Mouse (Mus musculus): ENCODE measurements at regions not wholly inside any gene's neighbourhood (a gene's known extent, or its start where the extent isn't known, plus 50 kb on each side); places are given as distances from the start of the nearest gene placed in this dataset.

GRCm38 (mm10) chr16:75104894-75105293 lies 481.0 kb downstream of the Lipi start:
- 36% methylated on average over 6 of the region's 6 CpGs for WGBS
- no peak overlapping the region for H3K27ac ChIP-seq (ENCODE audit: low read length)
- no peak for ATAC-seq (ENCODE audit: insufficient number of reproducible peaks, insufficient read depth, low FRiP score, low read depth)
- H3K4me2 ChIP-seq (replicated peaks; ENCODE audit: low read depth, low read length): no peak overlapping the region
- H3K9ac ChIP-seq (replicated peaks; ENCODE audit: low read depth, low read length): no peak overlapping the region
- no peaks in the 10 kb centered on the region for H3K4me1 ChIP-seq (ENCODE audit: control insufficient read depth, insufficient read depth, low read length)
- H3K36me3 ChIP-seq (ENCODE audit: control insufficient read depth, insufficient read depth, low read length): no peaks in the 10 kb centered on the region
- no peak overlapping the region for H3K4me3 ChIP-seq (ENCODE audit: low read depth, low read length)
- H3K9me3 ChIP-seq (ENCODE audit: control insufficient read depth, low read depth, low read length): no peaks in the 10 kb centered on the region
- no peaks in the 10 kb centered on the region for H3K27me3 ChIP-seq (ENCODE audit: control insufficient read depth, insufficient read depth, low read length)

- no peaks in the 10 kb centered on the region for H3K27me3 ChIP-seq (ENCODE audit: control insufficient read depth, insufficient read depth, low read length)
- H3K9ac ChIP-seq (replicated peaks; ENCODE audit: low read depth, low read length): no peak overlapping the region
- H3K4me2 ChIP-seq (replicated peaks; ENCODE audit: low read depth, low read length): peak overlapping the region; percentile 35
- H3K27ac ChIP-seq (ENCODE audit: low read length): no peak overlapping the region
- no peak for ATAC-seq (ENCODE audit: insufficient number of reproducible peaks, insufficient read depth, low FRiP score, low read depth)
- WGBS: 23% methylated on average over 6 of the region's 6 CpGs
- H3K4me3 ChIP-seq (ENCODE audit: low read depth, low read length): no peak overlapping the region
- no peaks in the 10 kb centered on the region for H3K4me1 ChIP-seq (ENCODE audit: control insufficient read depth, insufficient read depth, low read length)
- H3K36me3 ChIP-seq (ENCODE audit: control insufficient read depth, insufficient read depth, low read length): no peaks in the 10 kb centered on the region
- no peaks in the 10 kb centered on the region for H3K9me3 ChIP-seq (ENCODE audit: control insufficient read depth, low read depth, low read length)
These were observed 492.7 kb downstream of the Lipi start for GRCm38 (mm10) chr16:75093163-75093562.

GRCm38 (mm10) chr16:75092471-75093130 lies 493.3 kb downstream of the Lipi start:
- Histone ChIP-seq H3K4me2 (replicated peaks; ENCODE audit: low read depth, low read length) (peak overlapping the region; percentile 35), H3K36me3 (ENCODE audit: control insufficient read depth, insufficient read depth, low read length) (no peaks in the 10 kb centered on the region), H3K27me3 (ENCODE audit: control insufficient read depth, insufficient read depth, low read length) (no peaks in the 10 kb centered on the region), H3K4me1 (ENCODE audit: control insufficient read depth, insufficient read depth, low read length) (no peaks in the 10 kb centered on the region), H3K4me3 (ENCODE audit: low read depth, low read length) (0 out of 2 replicates have a peak overlapping the region, but pooled peaks have one; percentile 8), H3K9me3 (ENCODE audit: control insufficient read depth, low read depth, low read length) (no peaks in the 10 kb centered on the region), H3K9ac (replicated peaks; ENCODE audit: low read depth, low read length) (no peak overlapping the region), H3K27ac (ENCODE audit: low read length) (no peak overlapping the region)
- ATAC-seq (ENCODE audit: insufficient number of reproducible peaks, insufficient read depth, low FRiP score, low read depth): no peak
- WGBS: 12% methylated on average over 12 of the region's 12 CpGs

GRCm38 (mm10) chr16:75091931-75092330 lies 493.9 kb downstream of the Lipi start:
- WGBS: 47% methylated on average over 2 of the region's 2 CpGs
- 0 out of 2 replicates have a peak overlapping the region, but pooled peaks have one; percentile 8 for H3K4me3 ChIP-seq (ENCODE audit: low read depth, low read length)

GRCm38 (mm10) chr16:75089383-75090035 lies 496.4 kb downstream of the Lipi start:
- Histone ChIP-seq H3K4me2 (replicated peaks; ENCODE audit: low read depth, low read length) (no peak overlapping the region), H3K36me3 (ENCODE audit: control insufficient read depth, insufficient read depth, low read length) (no peaks in the 10 kb centered on the region), H3K4me3 (ENCODE audit: low read depth, low read length) (no peak overlapping the region), H3K27me3 (ENCODE audit: control insufficient read depth, insufficient read depth, low read length) (no peaks in the 10 kb centered on the region), H3K4me1 (ENCODE audit: control insufficient read depth, insufficient read depth, low read length) (no peaks in the 10 kb centered on the region), H3K27ac (ENCODE audit: low read length) (no peak overlapping the region), H3K9ac (replicated peaks; ENCODE audit: low read depth, low read length) (no peak overlapping the region), H3K9me3 (ENCODE audit: control insufficient read depth, low read depth, low read length) (no peaks in the 10 kb centered on the region)
- 55% methylated on average over 6 of the region's 6 CpGs for WGBS
- ATAC-seq (ENCODE audit: insufficient number of reproducible peaks, insufficient read depth, low FRiP score, low read depth): no peak

More at GRCm38 (mm10) chr16:75091931-75092330, 493.9 kb downstream of the Lipi start:
- Histone ChIP-seq H3K9me3 (ENCODE audit: control insufficient read depth, low read depth, low read length) (no peaks in the 10 kb centered on the region), H3K4me1 (ENCODE audit: control insufficient read depth, insufficient read depth, low read length) (no peaks in the 10 kb centered on the region), H3K27ac (ENCODE audit: low read length) (no peak overlapping the region), H3K36me3 (ENCODE audit: control insufficient read depth, insufficient read depth, low read length) (no peaks in the 10 kb centered on the region), H3K27me3 (ENCODE audit: control insufficient read depth, insufficient read depth, low read length) (no peaks in the 10 kb centered on the region), H3K4me2 (replicated peaks; ENCODE audit: low read depth, low read length) (peak overlapping the region; percentile 35; the same call in 1 of the 2 replicates), H3K9ac (replicated peaks; ENCODE audit: low read depth, low read length) (no peak overlapping the region)
- no peak for ATAC-seq (ENCODE audit: insufficient number of reproducible peaks, insufficient read depth, low FRiP score, low read depth)

- Histone ChIP-seq H3K4me2 (replicated peaks; ENCODE audit: low read depth, low read length) (no peak overlapping the region), H3K36me3 (ENCODE audit: control insufficient read depth, insufficient read depth, low read length) (no peaks in the 10 kb centered on the region), H3K4me3 (ENCODE audit: low read depth, low read length) (no peak overlapping the region), H3K9ac (replicated peaks; ENCODE audit: low read depth, low read length) (no peak overlapping the region), H3K9me3 (ENCODE audit: control insufficient read depth, low read depth, low read length) (no peaks in the 10 kb centered on the region), H3K27ac (ENCODE audit: low read length) (no peak overlapping the region), H3K4me1 (ENCODE audit: control insufficient read depth, insufficient read depth, low read length) (no peaks in the 10 kb centered on the region), H3K27me3 (ENCODE audit: control insufficient read depth, insufficient read depth, low read length) (no peaks in the 10 kb centered on the region)
- no peak for ATAC-seq (ENCODE audit: insufficient number of reproducible peaks, insufficient read depth, low FRiP score, low read depth)
- WGBS: 82% methylated on average over 5 of the region's 5 CpGs
These were observed 497.2 kb downstream of the Lipi start for GRCm38 (mm10) chr16:75088701-75089100.

- ATAC-seq (ENCODE audit: insufficient number of reproducible peaks, insufficient read depth, low FRiP score, low read depth): no peak
- H3K4me3 ChIP-seq (ENCODE audit: low read depth, low read length): no peak overlapping the region
- no peak overlapping the region for H3K4me2 ChIP-seq (replicated peaks; ENCODE audit: low read depth, low read length)
- no peaks in the 10 kb centered on the region for H3K4me1 ChIP-seq (ENCODE audit: control insufficient read depth, insufficient read depth, low read length)
- no peaks in the 10 kb centered on the region for H3K9me3 ChIP-seq (ENCODE audit: control insufficient read depth, low read depth, low read length)
- H3K9ac ChIP-seq (replicated peaks; ENCODE audit: low read depth, low read length): no peak overlapping the region
- no peak overlapping the region for H3K27ac ChIP-seq (ENCODE audit: low read length)
- no peaks in the 10 kb centered on the region for H3K36me3 ChIP-seq (ENCODE audit: control insufficient read depth, insufficient read depth, low read length)
- WGBS: 78% methylated on average over 5 of the region's 5 CpGs
- H3K27me3 ChIP-seq (ENCODE audit: control insufficient read depth, insufficient read depth, low read length): no peaks in the 10 kb centered on the region
These were observed 520.6 kb downstream of the Lipi start for GRCm38 (mm10) chr16:75065281-75065680.

GRCm38 (mm10) chr16:75052953-75053352 lies 532.9 kb downstream of the Lipi start:
- Histone ChIP-seq H3K4me3 (ENCODE audit: low read depth, low read length) (no peak overlapping the region), H3K27me3 (ENCODE audit: control insufficient read depth, insufficient read depth, low read length) (no peaks in the 10 kb centered on the region), H3K9ac (replicated peaks; ENCODE audit: low read depth, low read length) (no peak overlapping the region), H3K4me1 (ENCODE audit: control insufficient read depth, insufficient read depth, low read length) (no peaks in the 10 kb centered on the region), H3K27ac (ENCODE audit: low read length) (no peak overlapping the region), H3K36me3 (ENCODE audit: control insufficient read depth, insufficient read depth, low read length) (no peaks in the 10 kb centered on the region), H3K9me3 (ENCODE audit: control insufficient read depth, low read depth, low read length) (no peaks in the 10 kb centered on the region), H3K4me2 (replicated peaks; ENCODE audit: low read depth, low read length) (no peak overlapping the region)
- no peak for ATAC-seq (ENCODE audit: insufficient number of reproducible peaks, insufficient read depth, low FRiP score, low read depth)
